Mouse (Mus musculus) cerebellum, postnatal 4 days (tissue): ENCODE data around the gene Tubb2a.
A peak's percentile ranks its signal among the peaks of the same experiment; 100 is the strongest.

Experiments
- DNase-seq, 2 experiments: peaks; one replicate each; pipeline ENCODE4 v3.0.0; 2022; ENCODE audit warnings: low spot score in 2 of 2, mixed read lengths in 1 of 2

Tubb2a gene

DNA sequence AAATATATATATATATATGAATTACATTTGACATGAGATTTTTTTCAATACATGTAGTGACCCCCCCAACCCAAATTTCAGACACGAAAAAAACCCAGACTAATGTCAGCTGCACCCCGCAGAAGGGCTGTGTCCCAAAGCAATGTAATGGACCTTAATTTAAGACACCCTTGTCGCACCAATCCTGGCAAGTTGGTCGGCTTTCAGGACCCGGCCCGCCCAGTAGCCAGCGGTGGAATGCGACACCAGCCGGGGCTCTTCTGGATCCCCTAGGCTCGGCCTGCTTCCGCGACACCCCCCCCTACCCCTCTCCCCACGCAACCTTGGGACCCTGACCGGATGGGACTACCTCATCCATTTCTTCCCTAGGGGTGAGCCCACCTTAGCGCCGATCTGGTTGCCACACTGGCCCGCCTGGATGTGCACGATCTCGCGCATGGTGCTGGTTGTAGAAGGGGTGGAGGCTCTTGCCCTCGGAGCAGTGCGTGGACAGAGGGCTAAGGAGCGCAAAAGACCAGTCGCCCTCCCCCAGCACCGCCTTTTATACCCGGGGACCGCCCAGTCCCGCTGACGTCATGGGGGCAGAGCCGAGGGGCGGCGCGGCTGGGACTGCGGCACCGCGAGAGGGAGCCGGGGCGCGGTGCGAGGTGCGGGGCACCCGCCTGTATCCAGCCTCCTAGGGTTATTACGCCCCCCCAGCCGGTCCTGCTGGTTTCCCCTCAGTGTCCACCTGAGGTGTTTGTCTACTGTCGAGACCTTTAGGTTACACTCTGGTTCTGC lies at the start of gene Tubb2a:
Gene Tubb2a, minus strand, starts transcription at position 516 of the 780 bp plus-strand sequence.
- peak; percentile 88 to 93 for DNase-seq

DNA sequence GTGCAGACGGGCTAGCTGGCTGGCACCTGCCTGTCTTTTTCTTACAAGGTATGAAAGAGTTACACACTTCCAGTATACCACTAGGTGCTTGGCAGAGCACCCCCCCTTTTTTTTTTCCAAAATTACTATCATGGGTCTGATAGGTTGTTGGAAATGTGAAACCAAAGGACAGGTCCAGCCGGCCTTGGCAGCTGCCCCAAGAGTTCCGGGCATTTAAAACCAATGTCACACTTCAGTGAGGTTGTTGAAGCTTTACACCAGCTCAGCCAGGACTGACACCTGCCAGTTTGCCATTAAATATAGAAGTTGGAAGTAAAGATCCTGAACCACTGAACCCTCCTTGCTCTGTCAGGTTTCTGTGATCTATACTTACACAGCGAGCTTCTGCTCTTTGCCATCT lies 47.9 kb upstream of the Tubb2a start:
- no peak for DNase-seq

DNA sequence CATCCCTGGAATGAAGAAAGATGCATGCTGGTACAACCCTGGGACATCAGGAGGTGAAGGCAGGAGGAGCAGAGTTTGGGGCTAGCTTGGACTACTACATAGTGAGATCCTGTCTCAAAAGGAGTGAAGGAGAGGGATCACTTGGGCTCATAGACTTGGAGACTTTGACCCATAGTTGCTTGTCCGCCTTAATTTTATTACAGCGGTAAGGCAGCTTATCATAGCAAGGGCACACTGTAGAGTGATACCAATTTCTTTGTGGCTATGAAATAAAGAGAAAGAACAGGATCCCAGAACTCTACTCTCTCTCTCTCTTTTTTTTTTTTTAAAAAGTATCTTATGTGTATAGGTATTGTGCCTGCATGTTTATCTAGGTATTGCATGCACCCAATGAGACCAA lies 42.7 kb upstream of the Tubb2a start:
- DNase-seq = no peak

DNA sequence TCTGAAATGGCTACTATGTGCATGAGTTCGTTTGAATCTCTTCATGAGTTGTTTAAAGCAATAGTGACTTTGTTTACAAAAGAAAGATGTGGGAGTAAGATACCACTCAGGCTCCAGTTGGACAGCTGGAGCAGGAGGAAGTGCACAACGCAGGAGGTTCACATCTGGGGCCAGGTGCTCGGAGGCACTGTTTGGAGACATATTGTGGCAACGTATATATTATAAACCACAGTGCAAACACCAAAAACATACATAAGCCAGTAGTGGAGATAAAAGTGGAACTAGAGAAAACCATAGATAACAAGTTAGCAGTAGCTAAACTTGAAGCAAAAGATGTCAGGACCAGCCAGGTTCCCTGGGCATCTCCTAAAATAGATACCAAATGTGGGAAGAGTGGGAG lies 41.6 kb upstream of the Tubb2a start:
- DNase-seq = no peak

DNA sequence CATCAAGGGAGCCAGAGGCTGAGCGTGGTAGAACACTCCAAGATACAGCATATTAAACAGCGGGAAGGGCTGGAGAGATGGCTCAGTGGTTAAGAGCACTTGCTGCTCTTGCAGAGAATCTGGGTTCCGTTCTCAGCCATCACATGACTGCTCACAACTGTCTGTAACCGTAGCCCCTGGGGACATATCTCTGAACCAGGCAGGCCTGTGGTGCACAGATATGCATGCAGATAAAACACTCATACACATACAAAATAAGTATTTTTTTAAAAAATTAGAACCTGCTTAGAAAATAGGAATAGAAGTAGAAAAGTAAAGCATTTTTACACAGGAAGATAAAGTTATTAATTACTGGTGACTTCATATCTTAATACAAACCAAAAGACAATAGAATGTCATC lies 41.0 kb upstream of the Tubb2a start:
- DNase-seq = no peak

DNA sequence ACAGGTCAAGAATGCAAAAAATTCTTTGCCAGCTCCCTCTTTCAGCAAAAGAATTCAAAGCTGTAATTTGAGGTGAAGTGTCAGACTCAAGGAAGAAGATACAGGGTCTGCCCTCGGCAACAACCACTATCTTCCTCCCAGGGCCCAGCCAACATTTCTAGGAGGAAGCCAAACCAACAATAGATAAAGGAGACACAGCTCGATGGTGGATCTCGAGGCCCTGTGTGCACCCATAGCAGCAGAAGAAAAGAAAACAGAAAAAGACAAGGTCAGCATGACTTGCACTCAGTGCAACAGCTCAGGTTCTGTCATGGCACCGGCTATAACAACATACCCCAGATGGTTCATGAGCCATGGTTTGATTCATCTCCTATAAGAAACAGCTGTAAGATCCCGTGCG lies 38.7 kb upstream of the Tubb2a start:
- DNase-seq = no peak

DNA sequence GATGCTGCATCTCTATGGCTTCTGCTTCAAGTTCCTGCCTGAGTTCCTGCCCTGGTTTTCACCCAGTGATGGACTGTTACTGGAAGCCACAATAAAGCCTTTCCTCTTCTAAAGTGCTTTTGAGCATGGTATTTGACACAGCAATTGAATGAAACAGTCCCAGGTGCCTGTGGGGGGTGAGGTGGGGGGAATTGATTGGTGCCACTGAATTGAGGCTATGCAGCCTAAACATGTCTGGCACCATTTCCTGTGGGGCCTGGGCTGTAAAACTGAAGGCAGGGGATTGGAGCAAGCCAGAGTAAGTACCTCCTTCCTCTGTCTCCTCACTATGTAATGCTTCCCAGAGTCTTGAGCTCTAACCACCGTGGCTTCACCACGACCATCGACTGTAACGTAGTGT lies 36.8 kb upstream of the Tubb2a start:
- no peak for DNase-seq

DNA sequence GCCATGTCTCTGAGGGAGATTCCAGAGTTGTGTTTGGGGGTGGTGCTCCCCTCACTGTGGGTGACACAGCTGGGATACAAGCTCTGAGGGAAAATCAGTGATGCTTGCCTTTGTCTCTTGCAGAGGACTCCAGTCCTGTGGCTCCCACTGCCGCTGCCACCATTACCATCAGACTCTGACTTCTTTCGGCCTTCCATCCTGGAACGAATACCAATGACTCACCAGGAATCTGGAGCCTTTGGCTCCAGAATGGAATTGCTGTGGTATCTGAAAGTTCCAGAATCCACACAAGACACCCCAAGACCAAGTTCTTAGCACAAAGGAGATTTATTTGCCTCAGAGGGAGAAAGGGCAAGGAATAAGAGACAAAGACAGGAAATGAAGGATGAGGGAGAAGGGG lies 35.3 kb upstream of the Tubb2a start:
- no peak for DNase-seq

DNA sequence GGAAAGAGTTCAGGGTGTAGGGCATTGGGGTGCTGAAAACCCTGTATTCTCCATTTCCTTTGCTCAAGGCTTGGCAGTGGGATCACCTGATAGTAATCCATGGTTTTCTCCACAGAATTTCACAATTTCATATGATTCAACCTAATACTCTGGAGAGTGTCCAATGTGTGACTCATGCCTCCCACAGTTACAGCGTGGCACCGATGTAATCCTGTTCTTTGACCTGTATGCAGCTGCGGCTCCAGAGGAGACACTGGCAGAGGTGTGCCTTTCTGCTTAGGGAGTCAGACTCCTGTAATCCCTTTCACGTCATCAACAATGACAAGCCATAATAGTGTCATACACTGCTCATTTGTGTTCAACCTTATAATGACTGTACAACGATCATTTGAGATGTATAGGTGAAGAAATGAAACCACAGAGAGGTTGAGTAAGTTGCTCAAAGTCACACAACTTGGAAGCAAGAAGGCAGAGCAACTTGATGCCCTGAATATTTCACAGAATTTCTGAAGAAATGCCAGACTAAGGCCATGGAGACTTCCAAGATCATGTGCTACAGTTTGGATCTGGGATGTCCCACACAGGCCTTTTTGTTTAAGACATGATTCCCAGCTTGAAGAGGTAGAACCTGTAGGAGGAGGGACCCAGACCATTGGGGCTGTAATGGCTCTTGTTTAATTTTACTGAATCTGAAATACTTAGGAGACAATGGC lies 34.7 kb upstream of the Tubb2a start:
- DNase-seq = no peak

DNA sequence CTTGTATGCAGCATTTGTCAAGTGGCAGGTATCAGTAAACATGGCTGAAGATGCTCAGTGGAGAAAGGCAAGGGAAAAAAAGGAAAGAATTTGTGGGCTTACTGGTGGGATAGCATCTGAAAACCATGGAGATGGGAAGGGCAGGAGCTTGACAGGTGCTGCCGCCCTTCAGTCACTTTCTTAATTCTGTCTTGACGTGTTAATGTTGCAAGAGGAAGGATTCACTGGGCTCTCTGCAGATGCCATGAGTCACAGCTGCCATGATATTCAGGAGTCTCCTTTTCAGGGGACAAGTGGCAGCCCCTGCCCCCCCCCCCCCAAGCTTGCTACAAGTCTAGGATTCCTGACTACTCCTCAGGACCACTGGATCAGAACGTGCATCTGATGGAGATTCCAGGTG lies 34.1 kb upstream of the Tubb2a start:
- DNase-seq = no peak

DNA sequence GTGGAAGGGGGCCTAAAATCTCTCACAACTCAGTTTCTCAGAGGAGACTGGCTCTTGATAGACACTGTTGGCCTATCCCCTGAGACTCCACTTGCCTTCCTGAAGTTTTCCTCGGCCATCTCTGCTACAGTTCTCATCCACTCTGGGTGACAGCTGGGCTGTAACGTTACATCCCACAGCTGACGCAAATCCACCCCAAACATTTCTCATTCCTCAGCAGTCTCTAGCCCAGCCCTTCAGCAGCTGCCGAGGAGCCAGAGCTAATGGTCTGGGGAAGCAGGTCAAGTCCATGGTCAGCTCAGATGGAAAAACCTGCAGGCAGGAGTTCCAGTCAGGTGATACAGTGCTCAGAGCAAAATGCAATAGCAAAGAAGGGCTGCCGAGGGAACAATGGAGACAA lies 33.2 kb upstream of the Tubb2a start:
- no peak for DNase-seq

DNA sequence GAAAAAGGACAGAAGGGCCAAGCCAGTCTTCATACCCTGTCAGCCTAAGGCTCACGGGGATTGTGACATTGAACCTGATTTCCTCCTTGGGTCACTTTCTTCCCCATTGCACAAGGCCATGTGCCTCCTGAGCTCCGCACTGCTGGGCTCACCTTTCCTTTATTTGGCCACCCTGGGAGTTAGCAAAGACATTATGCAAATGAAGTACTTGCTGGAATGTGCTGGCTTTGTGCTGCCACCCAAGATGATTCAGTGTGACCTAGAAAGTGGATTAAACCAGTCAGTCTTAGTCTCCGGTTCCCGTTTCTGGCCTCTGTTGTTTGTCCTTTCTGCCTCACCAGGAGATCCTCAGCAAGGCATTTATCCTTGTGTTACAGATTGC lies 31.9 kb upstream of the Tubb2a start:
- no peak for DNase-seq

DNA sequence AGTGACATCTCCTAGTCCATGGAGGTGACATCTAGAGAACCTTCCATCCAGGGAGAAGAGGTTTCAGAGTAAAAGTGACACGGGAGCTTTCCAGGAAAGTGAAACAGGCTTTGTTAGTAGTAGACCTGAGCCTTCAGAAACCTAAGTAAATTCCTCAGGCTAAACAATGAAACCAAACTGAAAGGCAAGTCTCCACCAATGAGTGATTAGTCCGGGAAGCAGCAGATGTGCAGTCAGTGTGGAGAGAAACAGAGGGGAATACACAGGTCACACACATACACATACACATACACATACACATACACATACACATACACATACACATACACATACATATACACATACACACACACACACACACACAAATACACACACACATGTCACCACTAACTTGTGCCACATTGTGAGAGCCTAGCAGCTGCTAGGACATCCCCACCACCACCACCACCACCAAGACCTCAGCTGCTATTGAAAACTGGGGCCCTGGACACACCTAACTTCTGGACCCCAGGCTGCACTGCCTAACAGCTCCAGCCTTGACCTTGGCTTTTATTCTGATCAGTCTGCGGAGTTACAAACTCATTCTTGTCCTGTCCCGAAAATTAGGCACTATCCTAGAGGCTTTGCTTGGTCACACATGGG lies 31.3 kb upstream of the Tubb2a start:
- DNase-seq = no peak

DNA sequence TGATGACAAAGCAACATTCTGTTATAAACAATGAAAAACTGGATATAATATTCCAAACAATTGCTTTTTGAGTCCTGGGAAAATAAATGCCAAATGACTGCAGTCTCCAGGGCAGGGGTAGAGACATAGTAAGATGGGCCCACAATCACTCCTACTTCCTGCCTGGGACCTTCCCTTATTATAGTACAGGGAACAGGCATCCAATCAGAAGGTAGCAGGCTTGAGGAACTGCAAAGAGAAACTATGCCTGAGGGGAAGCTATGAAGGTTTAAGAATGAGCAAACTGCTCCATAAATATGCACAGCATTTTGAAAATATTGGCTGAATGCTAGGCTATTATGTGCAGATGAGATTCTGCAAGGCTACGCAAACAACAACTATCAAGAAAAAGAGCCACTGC lies 29.2 kb upstream of the Tubb2a start:
- DNase-seq = no peak

DNA sequence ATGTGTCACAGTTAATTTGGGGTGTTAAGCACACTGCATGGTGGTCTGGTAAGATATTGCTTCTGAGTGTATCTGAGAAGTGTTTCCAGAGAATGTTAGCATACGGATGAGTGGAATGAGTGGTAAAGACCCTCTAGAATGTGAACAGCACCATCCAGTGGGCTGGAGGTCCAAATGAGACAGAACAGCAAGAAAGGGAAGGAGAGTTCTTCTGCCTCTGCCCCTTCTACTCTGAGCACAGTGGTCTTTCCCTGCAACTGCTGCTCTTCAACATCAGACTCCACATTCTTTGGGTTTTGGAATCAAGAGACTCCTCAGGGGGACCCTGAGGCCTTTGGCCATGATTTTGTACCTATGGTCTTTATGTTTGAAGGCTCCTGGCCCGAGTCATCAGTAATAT lies 28.4 kb upstream of the Tubb2a start:
- no peak for DNase-seq

DNA sequence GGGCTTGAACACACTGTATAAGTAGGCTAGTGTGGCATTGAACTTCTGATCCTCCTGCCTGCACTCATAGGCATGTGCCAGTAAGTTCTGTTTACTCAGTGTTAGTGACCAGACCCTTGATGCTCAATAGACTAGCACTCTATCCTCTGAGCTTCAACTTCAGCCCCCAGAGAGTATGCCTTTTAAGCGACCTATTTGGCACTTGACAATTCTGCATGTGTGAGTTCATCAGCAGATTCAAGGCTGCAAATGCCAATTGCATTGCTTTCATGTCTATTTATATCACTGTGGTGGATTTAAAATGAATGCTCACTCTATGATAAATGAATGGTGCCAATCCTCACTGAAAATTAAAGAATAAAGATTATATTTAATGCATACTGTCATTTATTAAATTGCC lies 27.6 kb upstream of the Tubb2a start:
- DNase-seq = no peak

DNA sequence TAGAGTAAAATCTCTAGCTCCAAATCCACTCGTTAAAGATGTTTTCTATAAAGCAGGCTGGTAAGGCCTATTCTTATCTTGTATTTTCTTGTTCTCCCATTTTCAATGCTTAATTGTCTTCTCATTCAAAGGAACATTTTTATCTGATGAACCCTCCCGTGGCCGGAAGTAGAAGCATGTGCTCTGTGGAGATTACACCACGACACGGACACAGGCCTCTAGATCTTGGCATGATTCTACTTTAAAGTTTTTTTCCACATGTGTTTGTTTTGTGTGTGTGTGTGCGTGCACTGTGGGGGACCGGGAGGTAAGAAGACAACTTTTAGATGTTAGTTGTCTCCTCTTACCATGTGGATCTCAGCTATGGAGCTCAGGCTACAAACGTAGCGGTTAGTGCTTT lies 24.1 kb upstream of the Tubb2a start:
- DNase-seq = no peak

DNA sequence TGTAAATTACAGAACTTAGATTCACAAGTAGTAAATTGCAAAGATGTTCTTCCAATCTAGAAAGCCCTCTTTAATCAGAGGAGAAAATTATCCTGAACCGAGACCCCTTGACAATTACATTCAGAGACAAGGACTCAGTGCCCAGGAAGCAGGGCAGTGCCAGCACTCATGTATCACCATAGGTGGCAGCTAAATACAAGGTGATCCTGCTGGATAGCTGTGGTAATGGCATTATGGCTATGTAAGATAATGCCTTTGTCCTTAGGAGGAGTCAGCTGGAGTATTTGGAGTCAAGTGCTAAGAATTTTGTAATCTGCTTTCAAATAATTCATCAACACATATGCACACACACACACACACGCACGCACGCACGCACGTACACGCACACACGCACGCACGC lies 23.4 kb upstream of the Tubb2a start:
- DNase-seq = no peak

DNA sequence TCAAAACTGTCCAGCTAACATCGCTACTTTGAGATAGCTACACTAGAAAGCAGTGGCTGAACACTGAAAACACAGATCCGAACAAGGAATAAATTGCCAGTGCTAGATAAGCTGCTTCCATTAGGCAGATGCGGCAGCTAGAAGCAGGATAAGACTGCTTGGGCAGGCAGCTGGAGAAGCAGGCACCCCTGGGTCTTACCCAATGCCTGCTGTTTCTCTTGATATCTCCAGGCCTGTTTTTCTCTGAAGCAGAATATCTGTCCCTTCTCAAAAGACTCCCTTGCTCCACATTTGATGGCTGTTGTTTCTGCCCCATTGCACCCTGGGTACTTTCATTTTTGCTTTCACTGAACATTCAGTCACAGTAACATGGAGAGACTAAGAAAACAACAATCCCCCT lies 22.9 kb upstream of the Tubb2a start:
- DNase-seq = no peak

DNA sequence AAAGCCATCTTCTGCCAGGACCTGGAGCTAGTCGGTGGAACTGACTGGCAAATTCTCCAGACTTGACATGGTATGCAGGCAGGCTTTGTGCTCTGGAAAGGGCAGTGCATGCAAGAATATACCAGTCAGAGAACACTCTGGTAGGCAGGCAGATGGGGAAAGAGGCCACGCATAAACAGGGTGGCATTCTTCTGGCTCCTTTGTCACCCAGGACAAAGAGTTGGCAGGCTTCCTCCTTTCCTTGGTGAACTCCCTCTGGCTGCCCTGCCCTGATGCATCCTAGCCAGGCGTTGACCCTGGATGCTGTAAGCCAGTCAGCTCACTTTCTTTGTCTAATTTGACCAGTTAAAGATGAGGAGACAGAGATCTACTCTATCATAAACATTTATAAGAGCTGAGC lies 19.3 kb upstream of the Tubb2a start:
- no peak for DNase-seq

DNA sequence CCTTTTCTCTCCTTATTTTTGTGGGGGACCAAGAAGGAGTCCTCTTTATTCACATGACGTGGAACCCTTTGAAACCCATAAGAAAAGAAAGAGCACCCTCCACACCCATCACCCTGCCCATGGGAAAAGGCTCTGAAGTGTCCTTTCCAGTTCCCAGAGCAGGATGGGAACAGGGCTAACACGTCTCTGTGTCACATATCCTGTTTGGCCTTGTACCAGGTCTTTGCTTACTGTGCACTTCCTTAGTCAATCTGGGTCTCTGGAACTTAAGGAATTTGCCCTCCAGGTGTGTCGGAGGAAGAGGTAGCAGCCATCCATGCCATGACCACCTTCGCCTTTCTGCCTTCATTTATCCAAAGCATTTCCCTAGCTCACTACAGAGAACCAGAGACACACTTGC lies 18.6 kb upstream of the Tubb2a start:
- no peak for DNase-seq

DNA sequence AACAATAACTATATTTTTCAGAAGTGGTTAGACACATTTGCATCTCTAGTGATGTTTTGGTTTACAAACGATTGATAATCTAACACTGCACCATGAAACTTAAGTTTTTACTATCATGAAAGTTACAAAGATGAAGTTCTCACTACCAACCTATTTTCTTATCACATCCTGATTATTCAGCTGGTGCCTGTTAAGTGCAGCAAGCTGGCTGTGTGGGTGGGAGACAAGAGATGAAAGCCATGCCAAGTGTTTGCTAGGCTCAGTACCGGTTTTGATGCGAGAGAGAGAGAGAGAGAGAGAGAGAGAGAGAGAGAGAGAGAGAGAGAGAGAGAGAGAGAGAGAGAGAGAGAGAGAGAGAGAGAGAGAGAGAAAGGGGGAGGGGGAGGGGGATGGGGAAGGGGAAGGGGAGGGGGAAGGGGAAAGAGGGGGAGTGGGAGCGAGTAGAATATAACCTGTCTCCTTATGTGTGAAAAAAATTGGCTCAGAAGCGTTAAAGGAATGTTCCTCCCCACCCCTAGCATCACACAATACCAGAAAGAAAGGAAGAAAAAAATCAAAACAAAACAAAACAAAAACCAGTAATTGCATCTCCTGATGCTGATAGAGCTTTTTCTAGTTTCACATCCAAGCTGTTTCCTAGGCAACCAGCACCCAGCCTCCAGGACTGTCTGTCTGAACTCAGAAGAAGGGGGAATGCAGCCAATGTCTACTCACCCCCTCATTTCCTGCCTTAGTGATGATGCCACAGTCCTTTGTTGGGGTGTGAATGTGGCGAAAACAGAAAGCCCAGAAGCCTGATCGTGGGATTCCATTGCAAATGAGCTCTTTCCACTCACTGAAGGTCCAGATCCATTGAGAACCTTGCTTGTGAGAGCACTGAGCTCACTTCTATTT lies 18.0 kb upstream of the Tubb2a start:
- DNase-seq = peak in 1 of 2 experiments; percentile 32
